Mouse (Mus musculus) hematopoietic stem cell, adult 5-6 weeks (primary cell): Measurements from ENCODE around the gene Tyms. TPM values are rescaled to one million over a fixed set of nuclear protein-coding genes. Genes with fewer than 3 reads are reported as not detected.
A peak's percentile ranks its signal among the peaks of the same experiment; 100 is the strongest.

Source experiments
- ATAC-seq, 2 experiments: fragments of 125-278 bp in 1 of 2; replicated peaks in 1 of 2; 2 replicates each; pipeline ENCODE4 v1.8.0; 2016 to 2017; ENCODE audit warnings: inconsistent platforms in 2 of 2, mild to moderate bottlenecking in 2 of 2, moderate number of reproducible peaks in 2 of 2, low read depth in 1 of 2, moderate TSS enrichment in 1 of 2; ENCODE audit not compliant: low FRiP score in 2 of 2, poor library complexity in 2 of 2, severe bottlenecking in 2 of 2, insufficient read depth in 1 of 2, low TSS enrichment in 1 of 2
- total RNA-seq: library from RNA; stranded (forward); fragments of 172-1452, 232-1000 nt; gene quantifications from 2 replicates; pipeline ENCODE4 v1.2.3, GENCODE M21; 2017

The Tyms gene
- 139 and 165 TPM in 2 replicates for total RNA-seq

DNA sequence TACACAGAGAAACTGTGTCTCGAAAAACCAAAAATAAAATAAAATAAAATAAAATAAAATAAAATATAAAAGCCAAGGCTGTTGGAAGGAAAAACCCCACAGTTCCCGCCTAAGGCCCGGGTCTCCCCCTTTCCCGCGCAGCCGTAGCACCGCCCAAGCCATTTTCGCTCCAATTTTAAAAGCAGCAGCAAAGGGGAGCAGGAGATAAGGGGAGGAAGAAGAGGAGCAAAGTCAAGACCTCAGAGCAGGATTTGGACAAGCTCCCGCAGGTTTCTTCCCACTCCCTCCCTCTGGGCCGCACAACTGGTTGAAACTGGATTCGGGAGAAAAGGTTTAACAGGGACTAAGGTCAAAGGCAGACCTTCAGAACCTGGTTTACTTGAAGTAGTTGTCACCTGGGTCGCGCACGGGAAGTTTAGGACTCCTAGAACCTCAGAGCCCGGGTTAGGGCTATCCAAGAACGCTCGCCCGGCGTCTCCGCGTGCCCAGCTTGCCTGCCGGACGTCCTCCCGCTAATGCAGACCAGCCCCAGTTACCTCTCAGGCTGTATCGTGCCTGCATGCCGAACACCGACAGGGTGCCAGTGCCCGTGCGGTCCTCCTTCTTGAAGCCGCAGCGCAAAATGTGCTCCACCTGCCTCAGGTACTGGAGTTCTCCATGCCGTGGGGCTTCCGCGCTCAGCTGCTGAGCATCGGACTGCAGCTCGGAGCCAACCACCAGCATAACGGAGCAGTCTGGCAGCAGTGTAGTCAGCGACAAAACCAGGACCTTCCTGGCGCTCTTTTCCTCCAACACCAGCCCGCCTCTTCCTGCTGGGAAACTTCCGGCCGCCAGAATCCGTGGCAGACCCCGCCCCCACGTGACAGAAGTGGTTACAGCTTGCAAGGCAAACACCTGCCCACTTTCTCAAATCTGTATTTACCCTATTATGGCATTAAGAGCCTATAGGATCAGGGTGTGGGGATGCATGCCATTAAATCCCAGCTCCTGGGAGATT, at the start of gene Tyms:
TSS of gene Tyms (minus strand) at position 793 of the 997 bp plus-strand sequence.
- peak; percentile 82 to 89 for ATAC-seq

GRCm38 (mm10) chr5:30122481-30122880, 49.1 kb upstream of the Tyms start:
- ATAC-seq = no peak

DNA sequence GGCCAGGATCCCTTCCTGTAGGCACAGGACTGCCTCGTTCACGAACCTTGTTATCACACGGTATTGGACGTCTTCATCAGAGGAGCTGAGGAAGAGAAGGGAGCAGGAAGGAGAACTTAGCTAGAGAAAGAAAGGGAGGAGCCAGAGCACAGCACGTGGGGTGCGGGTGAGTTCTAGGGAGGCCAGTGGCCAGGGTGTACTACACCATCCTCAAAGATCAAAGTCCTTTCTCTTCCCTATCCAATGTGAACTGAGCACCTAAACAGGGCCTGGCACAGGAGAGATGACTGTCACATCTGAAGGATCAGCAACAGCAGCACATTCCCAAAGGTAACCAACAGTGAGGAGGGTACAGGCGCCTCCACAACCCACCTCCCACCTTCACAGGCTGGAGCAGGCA, 46.7 kb upstream of the Tyms start:
- ATAC-seq = no peak

GRCm38 (mm10) chr5:30119163-30119562, 45.7 kb upstream of the Tyms start:
- no peak for ATAC-seq

DNA sequence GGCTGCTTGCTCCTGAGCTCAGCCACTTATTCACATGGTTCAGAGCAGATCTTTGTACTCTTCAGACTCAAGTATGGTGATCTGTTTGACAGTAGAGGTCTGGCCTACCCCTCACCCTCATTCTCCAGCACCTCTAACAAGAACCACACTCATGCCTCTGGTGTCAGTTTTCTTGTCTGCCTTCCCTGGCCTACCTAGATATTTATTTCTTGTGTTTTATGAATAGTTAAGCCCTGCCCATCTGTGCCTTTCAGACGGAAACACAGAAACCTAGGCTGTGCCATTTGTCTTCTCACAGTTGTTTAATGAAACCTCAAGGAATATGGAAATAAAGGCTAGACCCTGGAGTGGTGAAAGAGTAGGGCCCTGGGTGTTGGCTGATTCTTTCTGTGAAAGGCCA, 44.6 kb upstream of the Tyms start:
- no peak for ATAC-seq

DNA sequence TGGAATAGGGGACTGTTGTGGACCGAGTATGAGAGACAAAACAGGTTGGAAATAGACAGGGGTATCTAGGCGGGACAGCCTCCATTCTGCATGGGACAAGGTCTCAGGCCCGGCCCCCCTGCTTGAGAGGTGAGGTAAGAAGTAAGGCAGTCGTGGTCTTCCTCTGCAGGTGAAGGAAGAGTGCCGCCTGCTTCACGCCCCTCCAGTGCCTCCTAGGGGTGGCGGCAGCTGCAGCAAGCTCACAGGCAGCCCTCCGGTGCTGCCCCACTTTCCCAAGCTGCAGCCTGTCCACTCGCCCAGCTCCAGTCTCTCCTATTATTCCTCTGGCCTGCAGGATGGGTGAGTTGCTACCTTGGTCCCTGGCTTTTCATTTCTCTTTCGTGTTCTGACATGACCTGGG, 42.3 kb upstream of the Tyms start:
- no peak for ATAC-seq

DNA sequence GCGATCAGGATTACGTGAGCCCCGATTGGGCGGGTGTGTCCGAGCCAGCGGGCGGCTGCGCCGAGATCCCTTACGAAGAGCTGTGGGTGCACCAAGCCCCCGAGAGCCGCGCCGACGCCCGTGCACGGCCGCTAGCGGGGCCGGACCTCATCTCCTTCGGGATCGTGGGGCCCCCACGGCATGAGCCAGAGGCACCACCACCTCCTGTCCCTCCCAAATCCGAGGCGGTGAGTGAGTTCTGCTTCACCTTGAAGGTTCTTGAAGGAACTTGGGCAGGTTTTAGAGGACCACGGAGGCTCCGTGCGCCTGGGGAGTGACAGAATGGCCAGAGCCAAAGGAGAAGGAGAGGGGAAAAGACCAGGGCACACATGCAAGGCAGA, 41.3 kb upstream of the Tyms start:
- ATAC-seq = no peak

GRCm38 (mm10) chr5:30113881-30114760, 40.7 kb upstream of the Tyms start:
- peak; percentile 32 to 38; a peak in 2 of 4 replicates for ATAC-seq

DNA sequence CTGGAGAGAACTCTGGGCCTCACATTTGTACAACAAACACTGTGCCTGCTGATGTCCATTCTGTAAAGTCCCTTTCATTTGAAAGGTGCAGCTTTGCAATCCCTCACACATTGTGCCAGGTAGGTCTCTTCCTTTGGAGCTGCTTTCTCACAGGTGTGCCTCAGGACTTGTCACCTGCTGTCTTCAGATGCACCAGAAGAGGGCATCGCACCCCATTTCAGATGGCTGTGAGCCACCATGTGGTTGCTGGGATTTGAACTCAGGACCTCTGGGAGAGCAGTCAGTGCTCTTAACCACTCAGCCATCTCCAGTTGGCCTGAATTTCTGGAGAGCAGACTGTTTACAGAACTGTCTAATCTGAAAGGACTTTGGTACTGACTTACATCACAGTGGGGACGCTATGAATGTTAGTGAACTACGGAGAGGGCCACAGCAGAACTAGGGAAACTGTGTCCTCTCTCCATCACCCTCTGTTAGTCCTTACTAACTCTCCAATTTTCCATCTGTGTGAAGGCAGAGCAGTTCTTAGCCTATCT, 39.2 kb upstream of the Tyms start:
- ATAC-seq = no peak

DNA sequence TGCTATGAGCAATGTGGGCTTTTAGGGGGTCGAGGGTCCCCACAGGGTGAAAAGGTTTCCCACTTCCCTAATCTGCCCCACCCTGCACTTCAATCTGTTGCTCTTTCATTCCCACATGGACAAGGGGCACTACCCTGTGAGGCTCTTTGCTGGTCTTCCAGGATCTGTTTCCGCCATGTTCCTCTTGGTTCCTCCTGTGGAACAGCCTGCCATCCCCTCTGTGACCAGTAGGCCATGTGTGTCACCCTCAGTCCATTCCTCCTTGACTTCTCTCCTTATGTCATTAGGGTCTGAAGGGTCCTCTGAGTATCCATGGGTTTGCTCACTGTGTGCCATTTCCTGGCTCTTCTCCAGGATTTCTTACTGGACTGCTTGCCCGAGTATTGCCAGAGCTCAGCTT, 38.4 kb upstream of the Tyms start:
- ATAC-seq = no peak

GRCm38 (mm10) chr5:30111126-30111525, 37.7 kb upstream of the Tyms start:
- peak in 1 of 2 experiments; percentile 27; a peak in 2 of 4 replicates for ATAC-seq

GRCm38 (mm10) chr5:30110371-30111060, 37.1 kb upstream of the Tyms start:
- no peak for ATAC-seq

DNA sequence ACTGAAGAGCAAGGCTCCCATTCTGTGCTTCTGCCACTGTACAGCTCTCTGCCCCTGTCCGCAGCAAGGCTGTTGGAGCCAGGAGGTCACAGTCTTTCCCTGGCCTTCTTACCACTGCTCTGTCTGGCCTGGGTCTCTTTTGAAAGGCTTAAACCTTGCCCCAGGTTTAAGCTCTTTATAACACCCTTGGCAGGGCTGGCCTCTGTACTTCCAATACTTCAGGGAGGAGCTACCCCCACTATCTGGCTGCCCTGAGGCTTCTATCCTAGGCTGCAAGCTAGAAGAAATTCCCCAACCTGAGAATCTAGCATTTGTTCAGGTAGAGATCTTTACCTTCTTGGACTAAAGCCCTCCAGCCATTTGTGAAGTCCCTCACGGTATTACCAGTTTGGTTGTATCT, 36.5 kb upstream of the Tyms start:
- no peak for ATAC-seq

GRCm38 (mm10) chr5:30108233-30108632, 34.8 kb upstream of the Tyms start:
- no peak for ATAC-seq

GRCm38 (mm10) chr5:30107611-30108041, 34.2 kb upstream of the Tyms start:
- ATAC-seq = no peak

DNA sequence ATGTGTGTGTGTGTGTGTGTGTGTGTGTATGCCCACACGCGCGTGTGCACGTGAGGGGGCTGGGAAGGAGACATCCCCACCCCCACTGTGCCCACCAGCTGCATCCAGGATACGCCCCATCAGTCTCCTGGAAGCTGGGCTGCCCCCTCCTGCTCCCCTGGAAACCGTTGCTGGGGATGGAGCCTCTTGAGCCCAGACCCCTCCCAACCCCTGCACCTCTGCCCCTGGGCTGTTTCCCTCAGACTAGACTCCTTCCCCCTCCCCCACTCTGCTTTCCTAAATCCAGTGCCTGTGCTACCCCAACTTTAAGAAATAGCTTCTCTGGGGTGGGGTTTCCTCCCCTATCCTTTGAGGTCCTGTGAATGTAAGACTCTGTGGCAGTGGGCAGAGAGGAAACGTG, 33.8 kb upstream of the Tyms start:
- ATAC-seq = no peak

- no peak for ATAC-seq
Measured at GRCm38 (mm10) chr5:30106756-30107155, 33.3 kb upstream of the Tyms start.
